Mouse (Mus musculus) heart, embryonic 11.5 days (tissue): ENCODE measurements around the gene Ehd1. TPM values are rescaled to one million over a fixed set of nuclear protein-coding genes. Genes with fewer than 3 reads are reported as not detected.

ENCODE experiments used
- ATAC-seq: fragments of 200-750 bp; cut with Nextera tagmentation; replicated peaks from 2 replicates; pipeline ENCODE4 v1.8.0; 2017; ENCODE audit warnings: moderate library complexity; ENCODE audit not compliant: insufficient number of reproducible peaks, low FRiP score, low TSS enrichment
- H3K27ac ChIP-seq: fragments of 300-500 bp; sonication (generic); 2 replicates; pipeline ENCODE4 v1.5.1; 2014; ENCODE audit warnings: mild to moderate bottlenecking, low read depth, low read length
- H3K27me3 ChIP-seq: fragments of 300-500 bp; sonication (generic); 2 replicates; pipeline ENCODE4 v1.6.1; 2014; ENCODE audit warnings: mild to moderate bottlenecking, low read length, mixed read lengths; ENCODE audit not compliant: control insufficient read depth, insufficient read depth
- H3K36me3 ChIP-seq: fragments of 300-500 bp; sonication (generic); 2 replicates; pipeline ENCODE4 v1.6.1; 2014; ENCODE audit warnings: mild to moderate bottlenecking, low read length, moderate library complexity, mixed read lengths; ENCODE audit not compliant: control insufficient read depth, insufficient read depth
- H3K4me1 ChIP-seq: fragments of 300-500 bp; sonication (generic); 2 replicates; pipeline ENCODE4 v1.6.1; 2014; ENCODE audit warnings: low read length; ENCODE audit not compliant: control insufficient read depth, insufficient read depth
- H3K4me2 ChIP-seq: fragments of 300-500 bp; sonication (generic); 2 replicates; pipeline ENCODE4 v1.6.1; 2014; ENCODE audit warnings: mild to moderate bottlenecking, moderate library complexity
- H3K4me3 ChIP-seq: fragments of 300-500 bp; sonication (generic); 2 replicates; pipeline ENCODE4 v1.5.1; 2014; ENCODE audit warnings: low read depth, low read length
- H3K9ac ChIP-seq: fragments of 300-500 bp; sonication (generic); 2 replicates; pipeline ENCODE4 v1.6.1; 2014; ENCODE audit warnings: mild to moderate bottlenecking, low read depth, low read length, moderate library complexity
- H3K9me3 ChIP-seq: fragments of 300-500 bp; sonication (generic); replicated peaks from 2 replicates; pipeline ENCODE4 v1.6.1; 2016; ENCODE audit warnings: low read length; ENCODE audit not compliant: control insufficient read depth
- WGBS: fragments of 180-500 bp; shearing (Covaris S2); extraction: QIAGEN DNeasy Blood & Tissue Kit; methylation state at CpG from one replicate; pipeline ENCODE4 v1.1.7; 2014; ENCODE audit not compliant: insufficient replicate concordance; 5-methylcytosine and 5-hydroxymethylcytosine counted together
- polyA plus RNA-seq: library from polyadenylated mRNA; unstranded; fragments of >200 nt; fragmentation: Nextera tagmentation; extraction: Ambion mirVana; gene quantifications from 2 replicates; pipeline ENCODE4 v1.2.1, GENCODE M21; 2014

Gene Ehd1
- polyA plus RNA-seq = 70.0 and 82.8 TPM in 2 replicates

- H3K4me1 ChIP-seq = peaks cover 43% of the 10 kb centered on the region
- no peaks in the 10 kb centered on the region for H3K9me3 ChIP-seq
- no peaks in the 10 kb centered on the region for H3K27me3 ChIP-seq
- WGBS = under 1% methylated on average over 105 of the region's 106 CpGs
- H3K27ac ChIP-seq = peak within 1 kb of the TSS; percentile 83
- peaks cover 5% of the 10 kb centered on the region for H3K36me3 ChIP-seq
- ATAC-seq = peak; percentile 89
- peak within 1 kb of the TSS; percentile 92 for H3K4me2 ChIP-seq
- peak within 1 kb of the TSS; percentile 97 for H3K4me3 ChIP-seq
- H3K9ac ChIP-seq = peak within 1 kb of the TSS; percentile 90
Measured at GRCm38 (mm10) chr19:6276426-6277421, at the start of gene Ehd1. Gene Ehd1, plus strand, starts transcription at chr19:6276725.

- Histone ChIP-seq H3K4me3 (no peak overlapping the region), H3K36me3 (peaks cover 12% of the 10 kb centered on the region), H3K4me1 (no peaks in the 10 kb centered on the region), H3K27me3 (no peaks in the 10 kb centered on the region; the same call in 1 of the 2 replicates), H3K9ac (no peak overlapping the region), H3K4me2 (no peak overlapping the region), H3K27ac (no peak overlapping the region), H3K9me3 (no peaks in the 10 kb centered on the region)
- 82% methylated on average over 14 of the region's 14 CpGs for WGBS
- ATAC-seq = no peak
Measured at GRCm38 (mm10) chr19:6226763-6227162, 49.8 kb upstream of the Ehd1 start.

- H3K27ac ChIP-seq = no peak overlapping the region
- ATAC-seq = no peak
- H3K4me1 ChIP-seq = no peaks in the 10 kb centered on the region
- H3K9me3 ChIP-seq = no peaks in the 10 kb centered on the region
- H3K36me3 ChIP-seq = peaks cover 12% of the 10 kb centered on the region
- no peak overlapping the region for H3K4me2 ChIP-seq
- H3K27me3 ChIP-seq = no peaks in the 10 kb centered on the region
- no peak overlapping the region for H3K9ac ChIP-seq
- no peak overlapping the region for H3K4me3 ChIP-seq
- 93% methylated on average over 4 of the region's 4 CpGs for WGBS
Measured at GRCm38 (mm10) chr19:6227864-6228263, 48.7 kb upstream of the Ehd1 start.

- no peak overlapping the region for H3K27ac ChIP-seq
- H3K36me3 ChIP-seq = peaks cover 12% of the 10 kb centered on the region
- no peak overlapping the region for H3K9ac ChIP-seq
- H3K4me1 ChIP-seq = peaks cover 14% of the 10 kb centered on the region
- 83% methylated on average over 4 of the region's 4 CpGs for WGBS
- no peaks in the 10 kb centered on the region for H3K9me3 ChIP-seq
- H3K4me3 ChIP-seq = no peak overlapping the region
- H3K4me2 ChIP-seq = no peak overlapping the region
- H3K27me3 ChIP-seq = no peaks in the 10 kb centered on the region
- ATAC-seq = no peak
Measured at GRCm38 (mm10) chr19:6230411-6230810, 46.1 kb upstream of the Ehd1 start.

GRCm38 (mm10) chr19:6231036-6231435 is 45.5 kb upstream of the Ehd1 start:
- Histone ChIP-seq H3K27ac (no peak overlapping the region), H3K4me1 (peaks cover 14% of the 10 kb centered on the region), H3K9ac (no peak overlapping the region), H3K27me3 (no peaks in the 10 kb centered on the region), H3K9me3 (no peaks in the 10 kb centered on the region), H3K36me3 (peaks cover 12% of the 10 kb centered on the region), H3K4me3 (no peak overlapping the region), H3K4me2 (no peak overlapping the region)
- no peak for ATAC-seq
- WGBS = 85% methylated on average over 2 of the region's 2 CpGs

- Histone ChIP-seq H3K4me2 (no peak overlapping the region), H3K9me3 (no peaks in the 10 kb centered on the region), H3K9ac (no peak overlapping the region), H3K36me3 (peaks cover under 1% of the 10 kb centered on the region; the same call in 1 of the 2 replicates), H3K4me1 (peaks cover 18% of the 10 kb centered on the region), H3K27me3 (no peaks in the 10 kb centered on the region), H3K4me3 (no peak overlapping the region), H3K27ac (0 out of 2 replicates have a peak overlapping the region, but pooled peaks have one; percentile 24)
- ATAC-seq = no peak
- 82% methylated on average over 16 of the region's 16 CpGs for WGBS
Measured at GRCm38 (mm10) chr19:6233647-6234046, 42.9 kb upstream of the Ehd1 start.

GRCm38 (mm10) chr19:6234337-6235083 is 42.0 kb upstream of the Ehd1 start:
- peak overlapping the region; percentile 88 for H3K4me3 ChIP-seq
- 0 out of 2 replicates have a peak overlapping the region, but pooled peaks have one; percentile 24 for H3K27ac ChIP-seq
- H3K27me3 ChIP-seq = no peaks in the 10 kb centered on the region
- peak overlapping the region; percentile 93 for H3K4me2 ChIP-seq
- ATAC-seq = no peak
- H3K9ac ChIP-seq = no peak overlapping the region
- no peaks in the 10 kb centered on the region for H3K36me3 ChIP-seq
- WGBS = 60% methylated on average over 11 of the region's 11 CpGs
- H3K9me3 ChIP-seq = no peaks in the 10 kb centered on the region
- peaks cover 18% of the 10 kb centered on the region for H3K4me1 ChIP-seq
